Mouse (Mus musculus): ENCODE data around the gene Tcaf1. TPM values are rescaled to one million over a fixed set of nuclear protein-coding genes. Genes with fewer than 3 reads are reported as not detected.

Tcaf1 gene
- 77.1 and 85.5 TPM in 2 replicates for polyA plus RNA-seq (2014; fragmentation: Nextera tagmentation; extraction: Ambion mirVana)

DNA sequence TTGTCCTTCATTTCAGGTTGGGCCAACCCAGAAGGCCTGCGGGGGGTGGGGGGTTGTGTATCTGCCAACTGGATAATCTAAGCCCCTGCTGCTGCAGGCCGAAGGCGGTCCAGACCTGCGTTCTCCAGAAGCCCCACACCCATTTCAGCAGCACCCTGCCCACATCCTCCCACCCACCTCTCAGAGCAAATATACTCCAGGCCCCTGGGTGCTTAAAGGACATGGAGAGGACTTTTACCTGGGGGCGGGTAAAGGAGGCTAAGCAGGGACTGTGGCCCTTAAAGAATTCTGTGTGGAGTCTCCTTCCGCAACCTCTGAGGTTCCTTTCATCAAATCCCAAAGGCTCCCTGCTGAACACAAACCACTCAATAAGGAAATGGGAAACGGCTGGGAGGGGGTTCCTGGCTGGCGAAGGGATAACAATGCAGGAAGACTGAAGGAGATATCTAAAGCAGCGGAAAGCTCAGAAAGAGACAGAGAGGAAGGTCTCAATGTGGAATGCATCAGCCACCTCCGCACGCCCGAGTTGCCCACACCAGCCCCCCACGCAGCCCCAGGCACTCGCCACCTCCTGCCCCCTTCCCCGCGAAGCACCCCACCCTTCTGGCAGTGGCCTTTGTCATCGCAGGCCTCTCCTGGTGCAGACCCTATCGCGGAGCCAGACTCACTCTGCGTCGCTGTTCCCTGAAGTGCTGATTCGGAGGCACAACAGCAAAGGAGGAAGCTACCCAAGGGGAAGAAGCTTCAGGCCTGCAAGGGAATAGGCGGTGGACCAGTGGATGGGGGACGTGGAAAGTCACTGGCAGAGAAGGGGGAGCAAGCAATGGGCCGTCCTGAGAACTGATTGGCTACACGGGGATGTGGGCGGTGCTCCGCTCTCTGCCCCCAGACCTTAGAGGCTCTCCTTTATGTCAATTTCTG is at the start of gene Tcaf1:
TSS of gene Tcaf1 (minus strand) at position 798 of the 921 bp plus-strand sequence.
- Histone ChIP-seq H3K9me3 (ENCODE audit: control insufficient read depth, low read length) (no peaks in the 10 kb centered on the region), H3K36me3 (ENCODE audit: control insufficient read depth, insufficient read depth, low read length) (no peaks in the 10 kb centered on the region), H3K27me3 (replicated peaks; ENCODE audit: control insufficient read depth, insufficient read depth, low read length) (no peaks in the 10 kb centered on the region), H3K4me1 (replicated peaks; ENCODE audit: control insufficient read depth, insufficient read depth, low read length) (peaks cover 7% of the 10 kb centered on the region; the same call in 1 of the 2 replicates), H3K27ac (ENCODE audit: low read depth) (peak within 1 kb of the TSS; percentile 86), H3K4me2 (ENCODE audit: low read length) (peak within 1 kb of the TSS; percentile 76), H3K9ac (ENCODE audit: low read length) (peak within 1 kb of the TSS; percentile 66), H3K4me3 (ENCODE audit: low read depth, low read length) (peak within 1 kb of the TSS; percentile 73)
- DNase-seq (ENCODE audit: low spot score) (peak; percentile 84), ATAC-seq (replicated peaks; ENCODE audit: low FRiP score, low TSS enrichment, low read depth) (peak; percentile 99)
- under 1% methylated on average over 28 of the region's 28 CpGs for WGBS

DNA sequence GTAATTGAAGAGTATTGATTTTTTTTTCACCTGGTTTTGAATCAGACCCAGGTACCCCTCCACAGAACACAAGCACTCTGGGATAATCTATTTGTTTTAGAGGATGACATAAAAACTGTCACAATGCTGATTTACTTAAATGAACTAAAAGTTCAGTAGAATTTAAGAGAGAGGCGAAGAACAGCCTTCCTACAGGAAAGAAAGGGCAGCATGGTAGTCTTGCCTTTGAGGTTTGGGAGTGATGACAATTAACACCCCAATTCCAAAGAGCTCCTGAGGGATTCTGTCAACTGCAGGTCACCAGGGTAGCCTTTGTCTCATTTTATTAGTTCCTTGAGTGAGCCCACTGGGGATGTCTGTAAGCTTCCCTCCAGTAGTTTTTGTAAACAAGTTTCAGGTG is 46.2 kb upstream of the Tcaf1 start, which contains the start of gene Olfr38:
TSS of gene Olfr38 (plus strand) at position 301 of the 400 bp plus-strand sequence.
- Histone ChIP-seq H3K4me3 (ENCODE audit: low read depth, low read length) (no peak within 1 kb of the TSS), H3K4me1 (replicated peaks; ENCODE audit: control insufficient read depth, insufficient read depth, low read length) (no peaks in the 10 kb centered on the region), H3K4me2 (ENCODE audit: low read length) (no peak within 1 kb of the TSS), H3K27ac (ENCODE audit: low read depth) (no peak within 1 kb of the TSS), H3K9me3 (ENCODE audit: control insufficient read depth, low read length) (no peaks in the 10 kb centered on the region), H3K36me3 (ENCODE audit: control insufficient read depth, insufficient read depth, low read length) (no peaks in the 10 kb centered on the region), H3K27me3 (replicated peaks; ENCODE audit: control insufficient read depth, insufficient read depth, low read length) (no peaks in the 10 kb centered on the region), H3K9ac (ENCODE audit: low read length) (no peak within 1 kb of the TSS)
- 56% methylated on average over 1 of the region's 1 CpGs for WGBS
- ATAC-seq (replicated peaks; ENCODE audit: low FRiP score, low TSS enrichment, low read depth) = no peak
- DNase-seq (ENCODE audit: low spot score) = no peak

- Histone ChIP-seq H3K9ac (ENCODE audit: low read length) (no peak overlapping the region), H3K4me2 (ENCODE audit: low read length) (no peak overlapping the region), H3K36me3 (ENCODE audit: control insufficient read depth, insufficient read depth, low read length) (no peaks in the 10 kb centered on the region), H3K4me1 (replicated peaks; ENCODE audit: control insufficient read depth, insufficient read depth, low read length) (no peaks in the 10 kb centered on the region), H3K27ac (ENCODE audit: low read depth) (no peak overlapping the region), H3K27me3 (replicated peaks; ENCODE audit: control insufficient read depth, insufficient read depth, low read length) (no peaks in the 10 kb centered on the region), H3K9me3 (ENCODE audit: control insufficient read depth, low read length) (no peaks in the 10 kb centered on the region), H3K4me3 (ENCODE audit: low read depth, low read length) (no peak overlapping the region)
- ATAC-seq (replicated peaks; ENCODE audit: low FRiP score, low TSS enrichment, low read depth) (no peak), DNase-seq (ENCODE audit: low spot score) (no peak)
These were observed 38.0 kb upstream of the Tcaf1 start for GRCm38 (mm10) chr6:42747846-42748245.

- H3K9me3 ChIP-seq (ENCODE audit: control insufficient read depth, low read length) = no peaks in the 10 kb centered on the region
- H3K27me3 ChIP-seq (replicated peaks; ENCODE audit: control insufficient read depth, insufficient read depth, low read length) = no peaks in the 10 kb centered on the region
- no peak overlapping the region for H3K9ac ChIP-seq (ENCODE audit: low read length)
- no peak for ATAC-seq (replicated peaks; ENCODE audit: low FRiP score, low TSS enrichment, low read depth)
- no peak overlapping the region for H3K4me2 ChIP-seq (ENCODE audit: low read length)
- H3K4me3 ChIP-seq (ENCODE audit: low read depth, low read length) = no peak overlapping the region
- no peak overlapping the region for H3K27ac ChIP-seq (ENCODE audit: low read depth)
- 79% methylated on average over 5 of the region's 5 CpGs for WGBS
- H3K4me1 ChIP-seq (replicated peaks; ENCODE audit: control insufficient read depth, insufficient read depth, low read length) = no peaks in the 10 kb centered on the region
- DNase-seq (ENCODE audit: low spot score) = no peak
- no peaks in the 10 kb centered on the region for H3K36me3 ChIP-seq (ENCODE audit: control insufficient read depth, insufficient read depth, low read length)
These were observed 32.4 kb upstream of the Tcaf1 start for GRCm38 (mm10) chr6:42742303-42742702.

- H3K9ac ChIP-seq (ENCODE audit: low read length) = no peak within 1 kb of the TSS
- no peak within 1 kb of the TSS for H3K4me3 ChIP-seq (ENCODE audit: low read depth, low read length)
- WGBS = 94% methylated on average over 1 of the region's 1 CpGs
- ATAC-seq (replicated peaks; ENCODE audit: low FRiP score, low TSS enrichment, low read depth) (no peak), DNase-seq (ENCODE audit: low spot score) (no peak)
- no peaks in the 10 kb centered on the region for H3K27me3 ChIP-seq (replicated peaks; ENCODE audit: control insufficient read depth, insufficient read depth, low read length)
- H3K4me1 ChIP-seq (replicated peaks; ENCODE audit: control insufficient read depth, insufficient read depth, low read length) = no peaks in the 10 kb centered on the region
- H3K36me3 ChIP-seq (ENCODE audit: control insufficient read depth, insufficient read depth, low read length) = no peaks in the 10 kb centered on the region
- H3K27ac ChIP-seq (ENCODE audit: low read depth) = no peak within 1 kb of the TSS
- no peaks in the 10 kb centered on the region for H3K9me3 ChIP-seq (ENCODE audit: control insufficient read depth, low read length)
- no peak within 1 kb of the TSS for H3K4me2 ChIP-seq (ENCODE audit: low read length)
These were observed 29.2 kb upstream of the Tcaf1 start, which contains the start of gene Olfr453 for GRCm38 (mm10) chr6:42739071-42739470. Olfr453 (plus strand) TSS chr6:42739371.

DNA sequence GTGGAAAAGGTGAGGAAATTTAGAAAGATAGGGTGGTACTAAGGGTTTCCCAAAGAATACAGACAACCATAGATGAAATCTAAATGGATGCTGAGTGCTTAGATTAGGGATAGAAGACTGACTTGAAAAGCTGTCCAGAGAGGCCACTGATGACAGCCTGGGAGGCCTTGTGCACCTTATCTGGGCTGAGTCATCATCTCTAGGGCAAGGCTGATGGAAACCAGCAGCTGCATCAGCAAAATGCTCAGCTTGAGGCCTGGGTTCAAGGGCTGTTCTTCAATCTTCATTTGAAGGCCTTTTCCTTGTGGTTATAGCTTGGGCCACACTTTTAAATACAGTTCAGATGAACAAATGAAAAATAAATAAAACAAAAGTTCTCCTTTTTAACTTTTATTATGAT is 8.1 kb upstream of the Tcaf1 start:
- Histone ChIP-seq H3K36me3 (ENCODE audit: control insufficient read depth, insufficient read depth, low read length) (no peaks in the 10 kb centered on the region), H3K4me2 (ENCODE audit: low read length) (no peak overlapping the region), H3K9me3 (ENCODE audit: control insufficient read depth, low read length) (no peaks in the 10 kb centered on the region), H3K27me3 (replicated peaks; ENCODE audit: control insufficient read depth, insufficient read depth, low read length) (no peaks in the 10 kb centered on the region), H3K4me3 (ENCODE audit: low read depth, low read length) (no peak overlapping the region), H3K9ac (ENCODE audit: low read length) (no peak overlapping the region), H3K27ac (ENCODE audit: low read depth) (no peak overlapping the region), H3K4me1 (replicated peaks; ENCODE audit: control insufficient read depth, insufficient read depth, low read length) (no peaks in the 10 kb centered on the region)
- no peak for DNase-seq (ENCODE audit: low spot score)
- no peak for ATAC-seq (replicated peaks; ENCODE audit: low FRiP score, low TSS enrichment, low read depth)

DNA sequence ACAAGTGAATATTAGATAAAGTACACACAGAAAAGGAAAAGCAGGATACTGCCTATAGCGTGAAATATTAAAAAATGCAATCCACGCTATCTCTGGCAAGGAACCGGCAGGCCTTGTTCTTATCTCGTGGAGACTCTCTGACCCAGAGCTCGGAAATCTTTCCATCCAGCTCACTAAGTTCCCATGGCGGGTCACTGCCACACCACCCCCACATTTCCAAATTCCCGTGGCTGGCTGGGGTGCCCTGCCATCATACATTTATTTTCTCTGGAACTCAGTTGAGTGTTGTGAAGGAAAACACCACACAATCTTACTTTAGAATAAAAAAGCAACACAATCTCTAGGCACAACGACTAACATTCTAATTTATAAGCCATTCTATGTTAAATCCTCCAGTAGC is 4.8 kb upstream of the Tcaf1 start:
- Histone ChIP-seq H3K36me3 (ENCODE audit: control insufficient read depth, insufficient read depth, low read length) (no peaks in the 10 kb centered on the region), H3K9ac (ENCODE audit: low read length) (no peak overlapping the region), H3K27me3 (replicated peaks; ENCODE audit: control insufficient read depth, insufficient read depth, low read length) (no peaks in the 10 kb centered on the region), H3K4me3 (ENCODE audit: low read depth, low read length) (no peak overlapping the region), H3K4me2 (ENCODE audit: low read length) (no peak overlapping the region), H3K27ac (ENCODE audit: low read depth) (no peak overlapping the region), H3K4me1 (replicated peaks; ENCODE audit: control insufficient read depth, insufficient read depth, low read length) (no peaks in the 10 kb centered on the region), H3K9me3 (ENCODE audit: control insufficient read depth, low read length) (no peaks in the 10 kb centered on the region)
- no peak for ATAC-seq (replicated peaks; ENCODE audit: low FRiP score, low TSS enrichment, low read depth)
- 64% methylated on average over 8 of the region's 8 CpGs for WGBS
- DNase-seq (ENCODE audit: low spot score) = no peak

- Histone ChIP-seq H3K9ac (ENCODE audit: low read length) (peak overlapping the region; percentile 84), H3K4me2 (ENCODE audit: low read length) (peak overlapping the region; percentile 62), H3K27me3 (replicated peaks; ENCODE audit: control insufficient read depth, insufficient read depth, low read length) (no peaks in the 10 kb centered on the region), H3K9me3 (ENCODE audit: control insufficient read depth, low read length) (no peaks in the 10 kb centered on the region), H3K4me1 (replicated peaks; ENCODE audit: control insufficient read depth, insufficient read depth, low read length) (0 out of 2 replicates have a peak, but pooled peaks cover 9% of the 10 kb centered on the region), H3K27ac (ENCODE audit: low read depth) (peak overlapping the region; percentile 93), H3K36me3 (ENCODE audit: control insufficient read depth, insufficient read depth, low read length) (peaks cover 7% of the 10 kb centered on the region; the same call in 1 of the 2 replicates), H3K4me3 (ENCODE audit: low read depth, low read length) (peak overlapping the region; percentile 79)
- WGBS = 0% methylated on average over 32 of the region's 32 CpGs
- DNase-seq (ENCODE audit: low spot score) (peak; percentile 90), ATAC-seq (replicated peaks; ENCODE audit: low FRiP score, low TSS enrichment, low read depth) (peak; percentile 89)
These were observed 17.2 kb downstream of the Tcaf1 start for GRCm38 (mm10) chr6:42692517-42693190.

Measured in intestine, embryonic 14.5 days (tissue).